In the genomic region with DNA sequence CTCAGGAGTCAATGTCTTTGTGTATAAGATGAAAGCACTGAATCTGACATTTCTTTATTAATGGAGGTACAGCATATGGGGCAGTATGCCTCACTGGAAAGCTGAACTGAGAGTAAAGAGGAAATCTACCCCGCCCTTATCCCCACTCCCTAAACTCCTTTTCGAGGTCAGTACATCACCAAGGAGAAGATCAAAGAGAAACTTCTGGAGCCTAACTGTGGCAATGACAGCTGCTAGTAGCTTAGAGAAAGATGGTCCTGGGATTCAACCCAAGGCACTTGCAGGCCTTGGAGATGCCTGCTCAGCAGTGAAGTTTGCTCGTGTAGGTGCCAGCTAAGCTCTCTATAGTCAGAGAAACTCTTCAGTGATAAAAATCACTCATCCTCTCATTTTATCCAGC, we compare ENCODE assay signal across 31 mouse cellular contexts.
"Had no signal": no experiment of that assay in that cellular context is flagged by ENCODE, and none has a peak within 500 bp of the region (broad histone marks: within the 10 kb centered on the region; RNA-seq: fewer than 3 reads in every experiment).

No protein-coding gene starts in this region.

- H3K27ac ChIP-seq: limb, embryonic 10.5 days; limb, embryonic 12.5 days; limb, embryonic 13.5 days; limb, embryonic 15.5 days; liver, embryonic 12.5 days; liver, embryonic 13.5 days; liver, embryonic 14.5 days; liver, embryonic 15.5 days; lung, embryonic 15.5 days; macrophage; midbrain, embryonic 10.5 days; midbrain, embryonic 12.5 days; midbrain, embryonic 13.5 days; midbrain, embryonic 15.5 days had no signal

- H3K9ac ChIP-seq: limb, embryonic 12.5 days; limb, embryonic 13.5 days; limb, embryonic 15.5 days; liver, embryonic 12.5 days; liver, embryonic 13.5 days; liver, embryonic 14.5 days; liver, embryonic 15.5 days; liver, postnatal 0 days; lung, embryonic 14.5 days; lung, embryonic 15.5 days; midbrain, embryonic 12.5 days; midbrain, embryonic 13.5 days; midbrain, embryonic 15.5 days had no signal

- H3K9me3 ChIP-seq: limb, embryonic 10.5 days; limb, embryonic 12.5 days; limb, embryonic 13.5 days; limb, embryonic 15.5 days; liver, embryonic 12.5 days; liver, embryonic 13.5 days; liver, embryonic 15.5 days; lung, embryonic 15.5 days; midbrain, embryonic 10.5 days; midbrain, embryonic 12.5 days; midbrain, embryonic 13.5 days; midbrain, embryonic 15.5 days had no signal

- H3K27me3 ChIP-seq: limb, embryonic 12.5 days; limb, embryonic 13.5 days; limb, embryonic 15.5 days; liver, embryonic 12.5 days; liver, embryonic 13.5 days; liver, embryonic 15.5 days; lung, embryonic 15.5 days; midbrain, embryonic 12.5 days; midbrain, embryonic 13.5 days; midbrain, embryonic 15.5 days had no signal

- H3K4me2 ChIP-seq: limb, embryonic 12.5 days; limb, embryonic 13.5 days; limb, embryonic 15.5 days; liver, embryonic 11.5 days; liver, embryonic 12.5 days; liver, embryonic 13.5 days; liver, embryonic 15.5 days; lung, embryonic 14.5 days; lung, embryonic 15.5 days; midbrain, embryonic 11.5 days; midbrain, embryonic 12.5 days; midbrain, embryonic 13.5 days; midbrain, embryonic 15.5 days had no signal

- H3K36me3 ChIP-seq: limb, embryonic 10.5 days; limb, embryonic 12.5 days; limb, embryonic 13.5 days; limb, embryonic 15.5 days; liver, embryonic 12.5 days; liver, embryonic 13.5 days; liver, embryonic 15.5 days; lung, embryonic 15.5 days; midbrain, embryonic 10.5 days; midbrain, embryonic 12.5 days; midbrain, embryonic 13.5 days; midbrain, embryonic 15.5 days had no signal

- DNase-seq: left cerebral cortex, postnatal 4 days; liver; liver, embryonic 13.5 days; liver, postnatal 0 days; lung, adult 18-20 months; lung, adult 2 months; lung, embryonic 14.5 days; lung, postnatal 10 days; lung, postnatal 14 days; lung, postnatal 36 days; lung, postnatal 4 days; midbrain, embryonic 14.5 days had no signal

- H3K4me1 ChIP-seq: liver, embryonic 12.5 days; midbrain, embryonic 10.5 days; midbrain, embryonic 12.5 days; midbrain, embryonic 13.5 days; midbrain, embryonic 15.5 days had no signal

- H3K4me3 ChIP-seq: limb, embryonic 10.5 days; limb, embryonic 12.5 days; limb, embryonic 13.5 days; limb, embryonic 15.5 days; liver, embryonic 12.5 days; liver, embryonic 13.5 days; liver, embryonic 15.5 days; lung, embryonic 15.5 days; megakaryocyte, embryonic 14.5 days; midbrain, embryonic 10.5 days; midbrain, embryonic 12.5 days; midbrain, embryonic 13.5 days; midbrain, embryonic 15.5 days; myocyte had no signal

- ATAC-seq: liver, embryonic 12.5 days; liver, postnatal 0 days; lung, postnatal 0 days; midbrain, embryonic 13.5 days; midbrain, embryonic 15.5 days; midbrain, embryonic 16.5 days had no signal
